Comparison of ENCODE assay signal across 14 mouse cellular contexts in genomic region chr19:45655870-45656269, GRCm38 (mm10). TPM values are rescaled to one million over a fixed set of nuclear protein-coding genes. Genes with fewer than 3 reads are reported as not detected.
DNase-seq lines count a peak whose midpoint lies in the region; ATAC-seq lines count a peak whose summit lies in the region.
"Had no signal": no experiment of that assay in that cellular context is flagged by ENCODE, and none has a peak within 500 bp of the region (broad histone marks: within the 10 kb centered on the region; RNA-seq: fewer than 3 reads in every experiment).

No protein-coding gene starts in this region.

- no peak overlapping the region for H3K4me2 ChIP-seq in liver, embryonic 12.5 days
- H3K4me2 ChIP-seq in liver, embryonic 11.5 days: no peak overlapping the region
- H3K4me2 ChIP-seq in hindbrain, embryonic 14.5 days (replicated peaks): peak overlapping the region; percentile 35
- peak overlapping the region; percentile 39 for H3K4me2 ChIP-seq in midbrain, embryonic 16.5 days (ENCODE audit: low read length)
- H3K4me2 ChIP-seq: heart, embryonic 15.5 days had no signal

- no peak for DNase-seq in liver, embryonic 11.5 days (ENCODE audit: low spot score)
- DNase-seq in R1 (ENCODE audit: low read depth, low spot score): peak; percentile 28
- no peak for DNase-seq in hindbrain, embryonic 14.5 days (ENCODE audit: low spot score)
- no peak for DNase-seq in testis, postnatal 10 days (ENCODE audit: low spot score)
- no peak for DNase-seq in layer of hippocampus, adult 11-12 months (ENCODE audit: low spot score)
- DNase-seq: cerebellum, adult 11-12 months; cerebellum, postnatal 36 days; forebrain, postnatal 0 days; gastrocnemius, postnatal 14 days; right cerebral cortex, postnatal 4 days had no signal

- no peak overlapping the region for H3K9ac ChIP-seq in liver, embryonic 12.5 days
- H3K9ac ChIP-seq in liver, embryonic 11.5 days (ENCODE audit: low read depth, low read length): no peak overlapping the region
- peak overlapping the region; percentile 39 for H3K9ac ChIP-seq in hindbrain, embryonic 14.5 days
- H3K9ac ChIP-seq in midbrain, embryonic 16.5 days (ENCODE audit: low read depth, low read length): peak overlapping the region; percentile 6; the same call in 1 of the 2 replicates
- H3K9ac ChIP-seq: forebrain, postnatal 0 days; heart, embryonic 15.5 days had no signal

- H3K4me1 ChIP-seq in liver, embryonic 12.5 days: peaks cover 76% of the 10 kb centered on the region
- peaks cover 29% of the 10 kb centered on the region for H3K4me1 ChIP-seq in liver, embryonic 11.5 days (replicated peaks; ENCODE audit: control insufficient read depth, insufficient read depth, low read length)
- H3K4me1 ChIP-seq in hindbrain, embryonic 14.5 days (replicated peaks; ENCODE audit: control insufficient read depth, insufficient read depth, low read length): peaks cover 38% of the 10 kb centered on the region
- H3K4me1 ChIP-seq in midbrain, embryonic 16.5 days (ENCODE audit: control insufficient read depth, insufficient read depth, low read length): peaks cover 32% of the 10 kb centered on the region

- H3K27me3 ChIP-seq in liver, embryonic 12.5 days (replicated peaks): no peaks in the 10 kb centered on the region
- H3K27me3 ChIP-seq in liver, embryonic 11.5 days (replicated peaks; ENCODE audit: control insufficient read depth, insufficient read depth, low read length): no peaks in the 10 kb centered on the region
- H3K27me3 ChIP-seq in hindbrain, embryonic 14.5 days (ENCODE audit: control insufficient read depth, insufficient read depth, low read length): no peaks in the 10 kb centered on the region
- H3K27me3 ChIP-seq in midbrain, embryonic 16.5 days (ENCODE audit: control insufficient read depth, insufficient read depth, low read depth, low read length): no peaks in the 10 kb centered on the region
- H3K27me3 ChIP-seq: heart, embryonic 15.5 days had no signal

- no peak for ATAC-seq in liver, embryonic 12.5 days
- no peak for ATAC-seq in liver, embryonic 11.5 days (replicated peaks; ENCODE audit: low FRiP score)
- no peak for ATAC-seq in hindbrain, embryonic 14.5 days (ENCODE audit: low FRiP score)
- no peak for ATAC-seq in midbrain, embryonic 16.5 days
- ATAC-seq: CD4-positive, CD25-positive, alpha-beta regulatory T cell, adult 4 months; forebrain, postnatal 0 days had no signal

- H3K9me3 ChIP-seq in liver, embryonic 12.5 days (replicated peaks): no peaks in the 10 kb centered on the region
- no peaks in the 10 kb centered on the region for H3K9me3 ChIP-seq in liver, embryonic 11.5 days (ENCODE audit: control insufficient read depth, low read length)
- no peaks in the 10 kb centered on the region for H3K9me3 ChIP-seq in hindbrain, embryonic 14.5 days (ENCODE audit: control insufficient read depth, low read length)
- no peaks in the 10 kb centered on the region for H3K9me3 ChIP-seq in midbrain, embryonic 16.5 days (replicated peaks; ENCODE audit: control insufficient read depth, low read length, poor library complexity, severe bottlenecking)
- H3K9me3 ChIP-seq: heart, embryonic 15.5 days had no signal

- no peaks in the 10 kb centered on the region for H3K36me3 ChIP-seq in liver, embryonic 12.5 days
- no peaks in the 10 kb centered on the region for H3K36me3 ChIP-seq in liver, embryonic 11.5 days (ENCODE audit: control insufficient read depth, insufficient read depth, low read length)
- no peaks in the 10 kb centered on the region for H3K36me3 ChIP-seq in hindbrain, embryonic 14.5 days (replicated peaks; ENCODE audit: control insufficient read depth, insufficient read depth)
- H3K36me3 ChIP-seq in midbrain, embryonic 16.5 days (ENCODE audit: control insufficient read depth, insufficient read depth, low read length): no peaks in the 10 kb centered on the region
- H3K36me3 ChIP-seq: heart, embryonic 15.5 days had no signal

- H3K4me3 ChIP-seq in liver, embryonic 12.5 days: no peak overlapping the region
- no peak overlapping the region for H3K4me3 ChIP-seq in liver, embryonic 11.5 days (ENCODE audit: low read depth, low read length)
- no peak overlapping the region for H3K4me3 ChIP-seq in hindbrain, embryonic 14.5 days (replicated peaks; ENCODE audit: low read length)
- peak overlapping the region; percentile 13; the same call in 1 of the 2 replicates for H3K4me3 ChIP-seq in midbrain, embryonic 16.5 days (ENCODE audit: low read depth, low read length)
- H3K4me3 ChIP-seq: heart, embryonic 15.5 days had no signal

- peak overlapping the region; percentile 84 for H3K27ac ChIP-seq in liver, embryonic 12.5 days
- no peak overlapping the region for H3K27ac ChIP-seq in liver, embryonic 11.5 days (ENCODE audit: low read depth, low read length)
- H3K27ac ChIP-seq in hindbrain, embryonic 14.5 days: peak overlapping the region; percentile 51
- H3K27ac ChIP-seq in midbrain, embryonic 16.5 days (ENCODE audit: low read length): 0 out of 2 replicates have a peak overlapping the region, but pooled peaks have one; percentile 37
- H3K27ac ChIP-seq: heart, embryonic 15.5 days had no signal

- 77% methylated on average over 8 of the region's 8 CpGs for WGBS in liver, embryonic 12.5 days (ENCODE audit: insufficient replicate concordance)
- 74% methylated on average over 8 of the region's 8 CpGs for WGBS in liver, embryonic 11.5 days
- 49% methylated on average over 8 of the region's 8 CpGs for WGBS in hindbrain, embryonic 14.5 days
- WGBS in midbrain, embryonic 16.5 days: 44% methylated on average over 8 of the region's 8 CpGs

RNA-seq across cellular contexts. Expression of gene Fbxw4, which starts 4.2 kb away (rescaled TPM):
- polyA plus RNA-seq in liver, embryonic 12.5 days (2016; fragmentation: Nextera tagmentation; extraction: Ambion mirVana): 4.3 and 4.6 TPM in 2 replicates
- polyA plus RNA-seq in liver, embryonic 11.5 days (2014; fragmentation: Nextera tagmentation; extraction: Ambion mirVana): 3.0 and 5.0 TPM in 2 replicates
- 6.7 and 8.8 TPM in 2 replicates for polyA plus RNA-seq in hindbrain, embryonic 14.5 days (2014; fragmentation: Nextera tagmentation; extraction: Ambion mirVana)
- 4.2 and 5.6 TPM in 2 replicates for polyA plus RNA-seq in midbrain, embryonic 16.5 days (2015; fragmentation: Nextera tagmentation; extraction: Ambion mirVana)

Comparison
In these comparisons a context has a peak if more than half of its experiments do, and no peak if none do; other contexts are left out.
1. H3K4me2 ChIP-seq: peak in hindbrain, embryonic 14.5 days (single experiment) and midbrain, embryonic 16.5 days (single experiment); none in liver, embryonic 12.5 days (single experiment) and liver, embryonic 11.5 days (single experiment).
2. H3K9ac ChIP-seq: peak in hindbrain, embryonic 14.5 days (single experiment) and midbrain, embryonic 16.5 days (single experiment); none in liver, embryonic 12.5 days (single experiment) and liver, embryonic 11.5 days (single experiment).